ENCODE assay signal across 11 mouse cellular contexts in the genomic region with DNA sequence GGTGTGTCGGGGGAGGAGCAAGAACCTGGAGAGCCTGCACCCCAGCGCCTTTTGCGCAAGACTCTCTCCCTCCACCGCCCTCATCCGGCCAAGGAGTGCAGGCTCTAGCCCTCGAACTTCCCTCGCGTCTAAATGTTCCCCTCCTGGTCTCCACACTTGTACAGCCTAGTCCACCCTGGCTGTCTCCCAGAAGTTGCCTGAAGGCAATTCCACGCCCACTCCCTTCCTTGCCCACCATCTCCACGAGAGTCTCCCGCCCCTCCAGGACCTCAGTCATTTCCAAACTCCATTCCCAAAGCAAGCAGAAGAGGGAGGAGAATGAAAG. TPM values are rescaled to one million over a fixed set of nuclear protein-coding genes. Genes with fewer than 3 reads are reported as not detected.
DNase-seq lines count a peak whose midpoint lies in the region; ATAC-seq lines count a peak whose summit lies in the region.
"Had no signal": no experiment of that assay in that cellular context is flagged by ENCODE, and none has a peak within 500 bp of the region (broad histone marks: within the 10 kb centered on the region; RNA-seq: fewer than 3 reads in every experiment).

No protein-coding gene starts in this region.

- under 1% methylated on average over 11 of the region's 11 CpGs for WGBS in kidney, embryonic 14.5 days
- WGBS in forebrain, embryonic 11.5 days = 2% methylated on average over 11 of the region's 11 CpGs
- 2% methylated on average over 11 of the region's 11 CpGs for WGBS in midbrain, embryonic 14.5 days

- no peak overlapping the region for H3K4me3 ChIP-seq in kidney, embryonic 14.5 days (ENCODE audit: low read length)
- H3K4me3 ChIP-seq in forebrain, embryonic 11.5 days (ENCODE audit: low read depth, low read length) = peak overlapping the region; percentile 12; the same call in 1 of the 2 replicates
- no peak overlapping the region for H3K4me3 ChIP-seq in midbrain, embryonic 14.5 days (replicated peaks; ENCODE audit: low read depth, low read length)

- 0 out of 2 replicates have a peak, but pooled peaks have one; percentile 36 for ATAC-seq in kidney, embryonic 14.5 days (ENCODE audit: low FRiP score, low TSS enrichment)
- ATAC-seq in forebrain, embryonic 11.5 days (replicated peaks; ENCODE audit: low FRiP score) = peak; percentile 19; the same call in 1 of the 2 replicates
- ATAC-seq in midbrain, embryonic 14.5 days (ENCODE audit: low FRiP score, low TSS enrichment) = no peak

- H3K27ac ChIP-seq in kidney, embryonic 14.5 days (ENCODE audit: low read depth, low read length) = no peak overlapping the region
- no peak overlapping the region for H3K27ac ChIP-seq in forebrain, embryonic 11.5 days (ENCODE audit: low read depth, low read length)
- no peak overlapping the region for H3K27ac ChIP-seq in midbrain, embryonic 14.5 days (replicated peaks; ENCODE audit: low read depth, low read length)
- H3K27ac ChIP-seq: heart, embryonic 15.5 days had no signal

- H3K36me3 ChIP-seq in kidney, embryonic 14.5 days (ENCODE audit: control insufficient read depth, insufficient read depth, low read length) = no peaks in the 10 kb centered on the region
- no peaks in the 10 kb centered on the region for H3K36me3 ChIP-seq in forebrain, embryonic 11.5 days (ENCODE audit: control insufficient read depth, insufficient read depth, low read length)
- no peaks in the 10 kb centered on the region for H3K36me3 ChIP-seq in midbrain, embryonic 14.5 days (ENCODE audit: control insufficient read depth, insufficient read depth, low read length)
- H3K36me3 ChIP-seq: heart, embryonic 15.5 days had no signal

- H3K27me3 ChIP-seq in kidney, embryonic 14.5 days (ENCODE audit: control insufficient read depth, insufficient read depth, low read length) = peaks cover 97% of the 10 kb centered on the region
- peaks cover 71% of the 10 kb centered on the region for H3K27me3 ChIP-seq in forebrain, embryonic 11.5 days (ENCODE audit: control insufficient read depth, insufficient read depth, low read length)
- H3K27me3 ChIP-seq in midbrain, embryonic 14.5 days (ENCODE audit: control insufficient read depth, insufficient read depth, low read length) = peaks cover 99% of the 10 kb centered on the region

- no peak for DNase-seq in kidney, adult 11 months
- DNase-seq in brain, adult 2 months (ENCODE audit: low read depth, low spot score) = peak; percentile 12
- DNase-seq in forebrain, embryonic 11.5 days (ENCODE audit: low spot score) = peak; percentile 66
- peak; percentile 17 for DNase-seq in midbrain, embryonic 14.5 days
- DNase-seq in layer of hippocampus, postnatal 25 days (ENCODE audit: extremely low spot score in 1 of 2, low spot score in 1 of 2) = no peak
- no peak for DNase-seq in adrenal gland, postnatal 4 days (ENCODE audit: low spot score in 2 of 2)
- no peak for DNase-seq in heart, adult 11 months
- DNase-seq: right cerebral cortex, postnatal 4 days had no signal

- H3K9ac ChIP-seq in kidney, embryonic 14.5 days (ENCODE audit: low read depth, low read length) = no peak overlapping the region
- H3K9ac ChIP-seq in forebrain, embryonic 11.5 days (ENCODE audit: low read length) = no peak overlapping the region
- no peak overlapping the region for H3K9ac ChIP-seq in midbrain, embryonic 14.5 days (replicated peaks; ENCODE audit: low read length)
- H3K9ac ChIP-seq: heart, embryonic 15.5 days had no signal

- no peak overlapping the region for H3K4me2 ChIP-seq in kidney, embryonic 14.5 days (replicated peaks; ENCODE audit: low read depth, low read length)
- peak overlapping the region; percentile 24; the same call in 1 of the 2 replicates for H3K4me2 ChIP-seq in forebrain, embryonic 11.5 days (ENCODE audit: low read depth, low read length, severe bottlenecking)
- no peak overlapping the region for H3K4me2 ChIP-seq in midbrain, embryonic 14.5 days (ENCODE audit: low read length)
- H3K4me2 ChIP-seq: heart, embryonic 15.5 days had no signal

- peaks cover 4% of the 10 kb centered on the region; the same call in 1 of the 2 replicates for H3K4me1 ChIP-seq in kidney, embryonic 14.5 days (ENCODE audit: control insufficient read depth, insufficient read depth, low read length)
- peaks cover 26% of the 10 kb centered on the region for H3K4me1 ChIP-seq in forebrain, embryonic 11.5 days (replicated peaks; ENCODE audit: control insufficient read depth, insufficient read depth, low read length)
- H3K4me1 ChIP-seq in midbrain, embryonic 14.5 days (ENCODE audit: control insufficient read depth, insufficient read depth, low read length) = peaks cover 6% of the 10 kb centered on the region; the same call in 1 of the 2 replicates

- no peaks in the 10 kb centered on the region for H3K9me3 ChIP-seq in kidney, embryonic 14.5 days (ENCODE audit: control insufficient read depth, low read length)
- H3K9me3 ChIP-seq in forebrain, embryonic 11.5 days (ENCODE audit: control insufficient read depth, low read length) = no peaks in the 10 kb centered on the region
- no peaks in the 10 kb centered on the region for H3K9me3 ChIP-seq in midbrain, embryonic 14.5 days (ENCODE audit: control insufficient read depth, low read length)
- H3K9me3 ChIP-seq: heart, embryonic 15.5 days had no signal

RNA-seq across cellular contexts. Expression of a gene that starts 1.1 kb away (rescaled TPM):
- 0.12 and 0.46 TPM in 2 replicates for polyA plus RNA-seq in kidney, embryonic 14.5 days (2014; fragmentation: Nextera tagmentation; extraction: Ambion mirVana)
- polyA plus RNA-seq in forebrain, embryonic 11.5 days (2014; fragmentation: Nextera tagmentation; extraction: Ambion mirVana) = 97.2 and 103 TPM in 2 replicates
- polyA plus RNA-seq in midbrain, embryonic 14.5 days (2014; fragmentation: Nextera tagmentation; extraction: Ambion mirVana) = 20.7 and 22.9 TPM in 2 replicates
- total RNA-seq in layer of hippocampus, postnatal 25 days (2021) = 1 to 10 TPM; 9.4 to 9.7 TPM
- total RNA-seq in adrenal gland, postnatal 4 days (2021) = 1 to 10 TPM; 1.1 to 4.5 TPM
- total RNA-seq: adrenal gland, adult 18-20 months had no signal

Comparison
In these comparisons a context has a peak if more than half of its experiments do, and no peak if none do; other contexts are left out.
1. DNase-seq: peak in brain, adult 2 months (single experiment), forebrain, embryonic 11.5 days (single experiment) and midbrain, embryonic 14.5 days (single experiment); none in kidney, adult 11 months (single experiment), layer of hippocampus, postnatal 25 days (0 of 2), adrenal gland, postnatal 4 days (0 of 2) and heart, adult 11 months (single experiment).
2. RNA of a gene that starts 1.1 kb away (polyA plus RNA-seq): 97.2 to 103 TPM in forebrain, embryonic 11.5 days and 20.7 to 22.9 TPM in midbrain, embryonic 14.5 days; 0.12 to 0.46 TPM in kidney, embryonic 14.5 days; every median in the first group is over 10 times any median in the second.